In the genomic region with DNA sequence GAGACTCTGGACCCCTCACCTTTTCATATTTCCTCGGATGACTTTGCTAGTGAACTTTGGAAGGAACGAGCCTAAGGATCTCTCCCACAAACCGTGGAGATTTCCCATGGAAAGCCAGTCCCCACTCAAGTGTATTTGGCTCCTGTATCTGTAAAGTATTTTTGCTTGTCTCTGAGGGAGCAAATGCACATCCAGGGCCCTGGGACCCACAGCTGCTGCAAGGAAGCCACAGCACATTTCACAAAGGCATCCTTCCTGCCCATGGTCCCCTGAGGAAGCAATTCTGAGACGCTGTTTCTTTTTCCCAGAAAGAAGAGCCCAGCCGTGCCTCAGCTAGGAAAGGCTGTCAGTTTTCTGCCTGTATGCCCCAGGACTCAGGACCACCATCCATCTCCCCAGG, we compare ENCODE assay signal across 11 mouse cellular contexts.
"Had no signal": no experiment of that assay in that cellular context is flagged by ENCODE, and none has a peak within 500 bp of the region (broad histone marks: within the 10 kb centered on the region; RNA-seq: fewer than 3 reads in every experiment).

No protein-coding gene starts in this region.

- H3K9me3 ChIP-seq: kidney, embryonic 15.5 days had no signal

- H3K27me3 ChIP-seq: kidney, embryonic 15.5 days; liver, embryonic 13.5 days had no signal

- H3K27ac ChIP-seq: kidney, embryonic 15.5 days; liver, embryonic 13.5 days had no signal

- H3K9ac ChIP-seq: kidney, embryonic 15.5 days; liver, embryonic 13.5 days had no signal

- H3K36me3 ChIP-seq: kidney, embryonic 15.5 days; liver, embryonic 13.5 days had no signal

- H3K4me1 ChIP-seq: kidney, embryonic 15.5 days; liver, embryonic 13.5 days had no signal

- H3K4me3 ChIP-seq: kidney, embryonic 15.5 days; liver, embryonic 13.5 days had no signal

- DNase-seq: kidney, postnatal 14 days; kidney, postnatal 4 days; liver, embryonic 13.5 days; lung, adult 2 months; lung, postnatal 14 days; lung, postnatal 4 days; midbrain, embryonic 14.5 days; thymus, adult 18-20 months; thymus, postnatal 36 days had no signal

- H3K4me2 ChIP-seq: kidney, embryonic 15.5 days; liver, embryonic 13.5 days; midbrain, embryonic 11.5 days had no signal
